Mouse (Mus musculus) embryonic stem cell, embryonic (primary cell): ENCODE measurements around the gene Scarb1.

ENCODE experiments used
- CTCF ChIA-PET, 4 experiments: fragments of 300-600 bp in 2 of 4; fragments of 350-600 bp in 2 of 4; sonication (Branson Sonifier 250); formaldehyde crosslinking; loops; one replicate each; lab custom pipeline; 2022; ENCODE audit warnings: inconsistent platforms in 2 of 4; lab: Charles Lee
- POLR2A ChIA-PET, 4 experiments: fragments of 300-600 bp in 2 of 4; fragments of 350-600 bp in 2 of 4; sonication (Branson Sonifier 250); formaldehyde crosslinking; loops; one replicate each; lab custom pipeline; 2022; ENCODE audit warnings: antibody characterized with exemption in 4 of 4, inconsistent platforms in 1 of 4; lab: Charles Lee

Gene Scarb1

DNA sequence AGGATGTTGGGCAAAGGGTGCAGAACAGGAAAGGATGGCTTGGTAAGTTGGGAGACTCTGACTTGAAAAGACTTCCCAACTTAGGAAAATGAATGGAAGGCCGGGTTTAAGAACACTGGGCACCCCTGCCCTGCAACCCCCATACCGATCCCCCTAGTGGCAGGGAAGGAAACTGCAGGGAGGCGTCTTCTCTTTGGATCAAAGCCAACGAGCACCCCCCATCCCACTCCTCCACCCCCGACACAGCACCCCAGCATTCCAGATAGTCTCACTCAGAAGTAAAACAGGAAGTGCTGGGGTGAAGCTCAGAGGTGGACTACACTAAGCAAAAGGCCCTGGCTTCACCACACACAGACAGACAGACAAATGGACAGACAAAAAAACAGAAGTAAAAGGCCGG, 62.6 kb downstream of the Scarb1 start:
- ChIA-PET CTCF (interaction anchor here in 3 of 4 experiments (0.7 to 1.6 kb wide), 7 partner anchors 9 to 1173 kb away, joined by 3 to 4 read pairs (median 3); partner anchors contain the start of gene Scarb1 (in 1 of the 3)), POLR2A (interaction anchor here in 2 of 4 experiments (0.6 kb wide), 2 partner anchors 207 to 323 kb away, joined by 6 to 8 read pairs; no protein-coding TSS in a partner anchor)

GRCm38 (mm10) chr5:125277313-125277712, 63.6 kb downstream of the Scarb1 start:
- CTCF ChIA-PET = interaction anchor here (0.6 to 1.3 kb wide), 11 partner anchors 10 to 755 kb away, joined by 3 to 5 read pairs (median 4); partner anchors contain the start of gene Scarb1 (in 1 of the 4)
- POLR2A ChIA-PET = interaction anchor here in 1 of 4 experiments (0.6 to 1.2 kb wide), 3 partner anchors 57 to 91 kb away, joined by 3 to 4 read pairs (median 4); no protein-coding TSS in a partner anchor

DNA sequence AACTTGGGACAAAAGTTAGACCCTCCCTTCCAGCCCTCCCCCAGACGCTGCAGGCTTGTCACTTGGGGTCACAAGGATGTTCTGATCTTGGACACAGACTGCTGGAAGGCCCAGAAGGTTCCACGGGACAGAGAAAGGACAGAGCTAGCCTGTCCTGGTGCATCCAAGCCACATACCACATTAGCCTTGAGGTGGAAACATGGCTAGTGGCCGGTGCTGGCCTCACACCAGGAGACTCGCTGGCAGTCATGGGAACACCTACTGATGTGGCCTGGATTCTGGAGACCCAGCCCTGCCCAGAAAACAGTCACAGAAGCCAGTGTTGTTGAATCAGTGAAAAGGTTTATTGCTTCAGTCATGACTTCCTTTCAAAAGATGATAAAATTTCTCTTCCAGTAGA, 64.1 kb downstream of the Scarb1 start:
- ChIA-PET POLR2A (interaction anchor here in 2 of 4 experiments (0.6 to 1.3 kb wide), 4 partner anchors 10 to 92 kb away, joined by 3 to 4 read pairs (median 4); no protein-coding TSS in a partner anchor), CTCF (interaction anchor here in 2 of 4 experiments (0.7 to 1.3 kb wide), 5 partner anchors 19 to 377 kb away, joined by 3 to 4 read pairs (median 3); partner anchors contain the start of gene Scarb1 (in 1 of the 2))

- POLR2A ChIA-PET = interaction anchor here in 3 of 4 experiments (0.9 to 1.3 kb wide), 4 partner anchors 8 to 65 kb away, joined by 3 to 4 read pairs (median 3); partner anchors contain the start of gene Scarb1 (in 1 of the 3)
- CTCF ChIA-PET = interaction anchor here in 3 of 4 experiments (0.5 to 1.6 kb wide), 4 partner anchors 92 to 376 kb away, joined by 3 to 6 read pairs (median 4); no protein-coding TSS in a partner anchor
These were observed 65.6 kb downstream of the Scarb1 start for GRCm38 (mm10) chr5:125275315-125275714.

GRCm38 (mm10) chr5:125274773-125275172, 66.1 kb downstream of the Scarb1 start:
- CTCF ChIA-PET = interaction anchor here (0.5 to 4.7 kb wide), 15 partner anchors 9 to 1525 kb away, joined by 3 to 94 read pairs (median 5); partner anchors contain the start of genes Kntc1 (in 1 of the 4) and Rsrc2 (in 1 of the 4)
- POLR2A ChIA-PET = interaction anchor here in 2 of 4 experiments (0.6 to 1.2 kb wide), 3 partner anchors 9 to 106 kb away, joined by 3 read pairs; partner anchors contain the start of gene Scarb1 (in 1 of the 2)

- POLR2A ChIA-PET = interaction anchor here in 3 of 4 experiments (0.6 to 1.6 kb wide), 11 partner anchors 10 to 367 kb away, joined by 3 to 7 read pairs (median 3); partner anchors contain the start of genes Scarb1 (in 2 of the 3) and Dhx37 (in 1 of the 3)
- CTCF ChIA-PET = interaction anchor here (0.5 to 10.5 kb wide), 59 partner anchors 9 to 1525 kb away, joined by 3 to 130 read pairs (median 4); partner anchors contain the start of genes Bri3bp (in 1 of the 4), Kntc1 (in 1 of the 4), Rsrc2 (in 1 of the 4) and Scarb1 (in 1 of the 4)
These were observed 66.7 kb downstream of the Scarb1 start for GRCm38 (mm10) chr5:125274182-125274581.

DNA sequence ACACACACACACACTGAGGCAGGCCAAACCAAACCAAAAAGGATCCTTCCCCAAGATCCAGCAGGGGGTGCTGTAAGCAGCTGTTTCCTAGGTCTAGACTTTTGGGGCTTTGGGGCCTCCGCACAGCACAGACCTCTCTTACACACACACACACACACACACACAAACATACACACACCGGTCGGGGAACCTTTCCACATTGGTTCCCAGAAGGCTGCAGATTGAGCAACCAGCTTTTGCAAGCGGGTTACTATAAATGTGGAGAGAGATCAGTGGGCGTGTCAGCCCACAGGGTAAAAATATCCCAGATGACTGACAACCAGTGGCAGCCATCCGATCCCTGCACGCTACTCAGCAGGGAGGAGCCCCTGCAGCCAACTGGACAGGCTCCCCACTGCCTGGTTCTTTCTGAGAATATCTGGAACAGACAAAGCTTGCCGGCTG, 67.2 kb downstream of the Scarb1 start:
- POLR2A ChIA-PET = interaction anchor here in 3 of 4 experiments (0.6 to 1.6 kb wide), 11 partner anchors 10 to 367 kb away, joined by 3 to 7 read pairs (median 3); partner anchors contain the start of genes Scarb1 (in 2 of the 3) and Dhx37 (in 1 of the 3)
- CTCF ChIA-PET = interaction anchor here (0.6 to 10.5 kb wide), 78 partner anchors 9 to 946 kb away, joined by 3 to 130 read pairs (median 4); partner anchors contain the start of genes Scarb1 (in 2 of the 4) and Mphosph9 (in 1 of the 4)

DNA sequence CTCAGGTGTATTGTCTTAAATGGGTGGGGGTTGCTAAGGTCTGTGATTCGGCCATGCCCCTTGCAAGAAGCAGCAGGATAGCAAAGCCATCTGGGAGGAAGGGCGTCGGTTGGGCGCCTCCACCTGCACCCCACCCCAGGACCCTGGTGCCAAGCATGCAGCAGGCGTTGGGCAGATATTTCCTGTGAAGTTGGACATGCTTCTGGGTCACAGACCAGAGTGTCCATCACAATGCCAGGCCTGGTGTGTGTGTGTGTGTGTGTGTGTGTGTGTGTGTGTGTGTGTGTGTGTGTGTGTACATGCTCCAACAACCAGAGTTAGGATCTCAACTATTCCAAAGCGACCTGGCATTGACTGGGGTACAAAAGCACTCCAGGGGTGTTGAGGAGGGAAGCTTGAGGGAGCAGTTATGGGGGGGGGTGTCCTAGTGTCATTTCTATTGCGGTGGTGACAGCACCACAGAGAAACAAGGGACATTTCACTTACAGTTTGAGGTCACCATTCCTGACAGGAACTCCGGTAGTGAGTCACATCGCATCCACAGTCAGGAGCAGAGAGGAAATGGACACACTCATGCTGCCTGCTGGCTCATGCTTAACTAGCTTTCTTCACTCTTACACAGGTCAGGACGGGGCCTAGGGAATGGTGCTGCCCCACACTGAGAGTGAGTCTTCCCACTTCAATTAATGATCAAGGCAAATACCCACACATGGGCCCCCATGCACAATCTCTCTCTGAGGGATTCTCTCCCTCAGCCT, 68.5 kb downstream of the Scarb1 start:
- POLR2A ChIA-PET = interaction anchor here (0.6 to 2.0 kb wide), 7 partner anchors 85 to 1364 kb away, joined by 3 to 12 read pairs (median 5); no protein-coding TSS in a partner anchor
- CTCF ChIA-PET = interaction anchor here (0.5 to 10.5 kb wide), 127 partner anchors 7 to 669 kb away, joined by 3 to 130 read pairs (median 5); partner anchors contain the start of genes Ncor2 (in 1 of the 4) and Scarb1 (in 1 of the 4)

GRCm38 (mm10) chr5:125271531-125272203, 69.2 kb downstream of the Scarb1 start:
- ChIA-PET CTCF (interaction anchor here (0.5 to 10.5 kb wide), 133 partner anchors 8 to 668 kb away, joined by 3 to 130 read pairs (median 5); partner anchors contain the start of genes Ncor2 (in 1 of the 4) and Scarb1 (in 1 of the 4)), POLR2A (interaction anchor here (0.6 to 2.0 kb wide), 7 partner anchors 86 to 1363 kb away, joined by 3 to 12 read pairs (median 5); no protein-coding TSS in a partner anchor)

GRCm38 (mm10) chr5:125270587-125271130, 70.2 kb downstream of the Scarb1 start:
- POLR2A ChIA-PET = interaction anchor here in 3 of 4 experiments (0.6 to 2.0 kb wide), 7 partner anchors 71 to 364 kb away, joined by 3 to 7 read pairs (median 3); no protein-coding TSS in a partner anchor
- CTCF ChIA-PET = interaction anchor here (0.5 to 10.5 kb wide), 144 partner anchors 9 to 1396 kb away, joined by 3 to 130 read pairs (median 5); partner anchors contain the start of genes Ncor2 (in 1 of the 4), Scarb1 (in 1 of the 4) and Tmed2 (in 1 of the 4)

DNA sequence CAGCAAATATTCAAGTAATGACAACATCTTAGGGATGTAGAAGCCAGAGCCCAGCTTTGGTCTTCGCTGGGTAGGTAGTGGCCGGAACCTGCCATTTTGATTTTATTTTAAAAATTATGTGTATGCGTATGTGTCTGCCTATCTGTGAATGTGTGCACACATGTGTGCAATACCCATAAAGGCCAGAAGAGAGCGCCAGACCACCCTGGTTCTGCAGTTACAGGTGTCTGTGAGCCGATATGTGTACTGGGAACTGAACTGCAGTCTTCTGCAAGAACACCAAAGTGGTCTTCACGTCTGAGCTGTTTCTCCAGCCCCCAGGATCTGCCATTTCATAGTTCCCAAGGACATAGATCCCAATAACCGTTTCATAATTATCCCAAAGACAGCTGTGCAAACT, 71.1 kb downstream of the Scarb1 start:
- POLR2A ChIA-PET = interaction anchor here in 2 of 4 experiments (0.6 to 1.6 kb wide), 4 partner anchors 72 to 372 kb away, joined by 3 read pairs; no protein-coding TSS in a partner anchor
- CTCF ChIA-PET = interaction anchor here (0.6 to 10.5 kb wide), 92 partner anchors 10 to 1397 kb away, joined by 3 to 130 read pairs (median 5); partner anchors contain the start of genes Ncor2 (in 1 of the 4), Scarb1 (in 1 of the 4) and Tmed2 (in 1 of the 4)

DNA sequence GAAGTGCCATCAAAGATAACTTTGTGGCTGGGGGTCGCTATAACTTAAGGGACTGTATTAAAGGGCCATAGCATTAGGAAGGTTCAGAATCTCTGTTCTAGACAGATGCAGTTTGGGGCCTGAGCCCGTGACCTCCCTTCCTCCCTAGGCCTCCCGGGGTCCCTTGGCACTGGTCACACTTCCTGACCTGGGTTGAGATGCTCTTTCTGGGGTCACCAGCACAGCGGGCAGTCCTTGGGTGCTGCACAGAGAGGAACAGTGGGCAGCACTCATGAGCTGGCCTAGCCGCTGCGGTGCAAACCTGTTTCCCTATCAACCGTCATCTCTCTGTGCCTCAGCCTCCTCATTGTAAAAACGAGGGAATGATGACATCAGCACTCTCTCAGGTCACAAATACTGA, 71.5 kb downstream of the Scarb1 start:
- ChIA-PET CTCF (interaction anchor here (0.6 to 10.5 kb wide), 28 partner anchors 11 to 634 kb away, joined by 3 to 130 read pairs (median 6); no protein-coding TSS in a partner anchor), POLR2A (interaction anchor here in 2 of 4 experiments (0.9 to 1.6 kb wide), 2 partner anchors 82 to 372 kb away, joined by 3 read pairs; no protein-coding TSS in a partner anchor)

DNA sequence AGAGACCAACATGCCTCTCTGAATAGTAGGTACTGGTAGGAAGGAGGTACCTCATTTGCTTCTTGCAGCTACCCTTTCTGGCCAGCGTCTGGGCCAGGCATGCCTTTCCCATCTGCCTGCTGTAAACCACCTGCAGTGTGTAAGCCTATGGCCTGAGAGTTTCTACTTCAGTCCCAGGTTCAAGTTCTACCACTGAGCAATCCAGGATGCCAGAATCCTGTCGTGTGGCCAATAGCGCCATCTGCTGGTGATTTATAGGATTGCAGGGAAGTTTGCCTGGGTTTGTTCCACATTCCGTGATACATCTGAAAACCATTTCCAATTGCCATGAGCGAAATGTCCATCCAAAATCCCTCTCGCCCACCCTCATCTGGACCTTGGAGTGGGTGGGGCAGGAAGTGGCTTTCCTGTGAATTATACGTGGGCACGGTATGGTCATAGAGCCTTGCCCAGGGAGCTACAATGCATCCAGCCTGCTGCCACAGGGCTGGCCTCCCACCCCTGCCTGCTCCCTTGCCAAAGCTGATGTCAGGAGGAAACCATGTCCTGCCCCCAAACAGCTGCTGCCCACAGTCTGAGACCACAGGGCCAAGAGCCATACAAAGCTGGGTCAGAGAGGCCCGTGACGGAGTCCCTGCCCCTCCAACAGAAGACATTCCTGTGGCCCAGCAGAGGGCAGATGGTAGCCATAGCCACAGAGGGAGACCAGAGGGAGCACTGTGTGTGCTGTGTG, 72.7 kb downstream of the Scarb1 start:
- ChIA-PET POLR2A (interaction anchor here in 2 of 4 experiments (0.6 to 1.6 kb wide), 7 partner anchors 11 to 490 kb away, joined by 3 read pairs; partner anchors contain the start of gene Scarb1 (in 2 of the 2)), CTCF (interaction anchor here (0.6 to 10.5 kb wide), 49 partner anchors 10 to 1145 kb away, joined by 3 to 130 read pairs (median 3); no protein-coding TSS in a partner anchor)

DNA sequence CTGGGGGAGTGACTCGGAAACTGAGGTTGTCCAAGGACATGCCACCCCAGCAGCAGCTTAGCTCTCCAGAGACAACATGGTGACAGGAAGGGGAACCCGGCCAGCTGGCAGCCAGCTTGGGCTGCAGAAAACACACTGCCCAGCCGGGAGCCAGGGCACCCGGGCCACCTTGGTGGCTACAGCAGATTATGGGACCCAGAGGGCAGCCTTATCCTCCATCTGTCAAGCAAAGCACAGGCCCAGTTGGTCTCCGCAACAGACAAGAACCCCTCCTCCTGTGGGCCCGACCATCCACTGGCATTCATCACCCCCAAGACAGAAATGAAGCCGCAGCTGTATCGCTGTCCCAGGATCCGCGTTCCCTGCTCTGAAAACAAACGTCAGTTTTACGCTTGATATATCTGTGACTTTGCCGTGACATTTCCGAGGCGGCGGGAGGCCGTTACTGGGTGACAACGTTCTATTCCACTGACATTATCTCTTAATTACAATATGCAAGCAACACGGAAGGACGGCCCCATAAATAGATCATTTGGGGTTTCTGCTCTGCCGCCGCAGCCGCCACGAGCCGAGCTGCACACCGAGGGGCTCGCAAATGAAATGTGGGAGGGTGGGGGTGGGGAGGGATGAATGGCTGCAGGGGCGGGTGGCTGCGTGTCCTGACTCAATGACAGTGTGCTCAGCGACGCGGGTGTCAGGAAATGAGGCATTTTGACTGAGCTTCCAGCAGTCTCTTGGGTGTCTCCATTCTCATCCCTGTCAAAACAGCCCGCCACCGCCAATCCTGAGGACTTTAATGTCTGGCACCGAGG, 73.5 kb downstream of the Scarb1 start:
- POLR2A ChIA-PET = interaction anchor here in 2 of 4 experiments (0.6 to 1.1 kb wide), 3 partner anchors 73 to 490 kb away, joined by 3 read pairs; partner anchors contain the start of gene Scarb1 (in 1 of the 2)
- CTCF ChIA-PET = interaction anchor here (0.6 to 10.5 kb wide), 31 partner anchors 9 to 745 kb away, joined by 3 to 130 read pairs (median 3); no protein-coding TSS in a partner anchor
